ENCODE assay signal across 8 mouse cellular contexts in genomic region chr10:85957464-85957950, GRCm38 (mm10). TPM values are rescaled to one million over a fixed set of nuclear protein-coding genes. Genes with fewer than 3 reads are reported as not detected.
DNase-seq lines count a peak whose midpoint lies in the region; ATAC-seq lines count a peak whose summit lies in the region.

Rtcb (minus strand) TSS chr10:85957823.

- peak within 1 kb of the TSS; percentile 50 for H3K27ac ChIP-seq in lung, embryonic 16.5 days (ENCODE audit: low read length)

- H3K4me2 ChIP-seq in lung, embryonic 16.5 days (ENCODE audit: low read depth, low read length): peak within 1 kb of the TSS; percentile 86

- H3K36me3 ChIP-seq in lung, embryonic 16.5 days (ENCODE audit: control insufficient read depth, insufficient read depth, low read length): peaks cover 15% of the 10 kb centered on the region

- H3K4me3 ChIP-seq in lung, embryonic 16.5 days (ENCODE audit: low read length): peak within 1 kb of the TSS; percentile 98

- peak; percentile 85 for DNase-seq in MEL-GATA-1-ER (ENCODE audit: extremely low read depth, low read depth)
- peak; percentile 98 for DNase-seq in cerebellum, adult 8-10 months
- peak; percentile 94 for DNase-seq in forelimb bud, embryonic 11.5 days (ENCODE audit: low read depth, low spot score)
- DNase-seq in layer of hippocampus, adult 9-10 months (ENCODE audit: low spot score): peak; percentile 89
- peak; percentile 98 for DNase-seq in ovary, postnatal 10 days (ENCODE audit: low spot score)
- peak; percentile 94 to 98 for DNase-seq in thymus, postnatal 10 days (ENCODE audit: low spot score in 2 of 2)

- H3K4me1 ChIP-seq in lung, embryonic 16.5 days (replicated peaks; ENCODE audit: control insufficient read depth, insufficient read depth, low read length): peaks cover 15% of the 10 kb centered on the region

- under 1% methylated on average over 38 of the region's 38 CpGs for WGBS in lung, embryonic 16.5 days

- H3K27me3 ChIP-seq in lung, embryonic 16.5 days (ENCODE audit: control insufficient read depth, insufficient read depth, low read depth, low read length): no peaks in the 10 kb centered on the region

- H3K9ac ChIP-seq in lung, embryonic 16.5 days (ENCODE audit: low read length): peak within 1 kb of the TSS; percentile 99

- ATAC-seq in hematopoietic stem cell, adult 5-6 weeks (replicated peaks in 1 of 2; ENCODE audit: insufficient read depth in 1 of 2, low FRiP score in 2 of 2, low TSS enrichment in 1 of 2, low read depth in 1 of 2, poor library complexity in 2 of 2, severe bottlenecking in 2 of 2): peak; percentile 90 to 91
- ATAC-seq in lung, embryonic 16.5 days (ENCODE audit: low read depth): peak; percentile 91

- no peaks in the 10 kb centered on the region for H3K9me3 ChIP-seq in lung, embryonic 16.5 days (ENCODE audit: control insufficient read depth, low read length)

RNA-seq across cellular contexts. Expression of gene Rtcb, which starts in this region (rescaled TPM):
- 210 and 223 TPM in 2 replicates for total RNA-seq in hematopoietic stem cell, adult 5-6 weeks (2017)
- polyA plus RNA-seq in lung, embryonic 16.5 days (2015; fragmentation: Nextera tagmentation; extraction: Ambion mirVana): 176 and 177 TPM in 2 replicates

Comparison
In these comparisons a context has a peak if more than half of its experiments do, and no peak if none do; other contexts are left out.
1. Peak in every context shown above with its lines: DNase-seq, ATAC-seq, H3K4me3 ChIP-seq and H3K27ac ChIP-seq.